Mouse (Mus musculus) cerebellum, adult 8-10 months (tissue): ENCODE results near the gene Disc1.

ENCODE experiments used
- DNase-seq: peaks from one replicate; pipeline ENCODE4 v3.0.0; 2022

Disc1 gene

DNA sequence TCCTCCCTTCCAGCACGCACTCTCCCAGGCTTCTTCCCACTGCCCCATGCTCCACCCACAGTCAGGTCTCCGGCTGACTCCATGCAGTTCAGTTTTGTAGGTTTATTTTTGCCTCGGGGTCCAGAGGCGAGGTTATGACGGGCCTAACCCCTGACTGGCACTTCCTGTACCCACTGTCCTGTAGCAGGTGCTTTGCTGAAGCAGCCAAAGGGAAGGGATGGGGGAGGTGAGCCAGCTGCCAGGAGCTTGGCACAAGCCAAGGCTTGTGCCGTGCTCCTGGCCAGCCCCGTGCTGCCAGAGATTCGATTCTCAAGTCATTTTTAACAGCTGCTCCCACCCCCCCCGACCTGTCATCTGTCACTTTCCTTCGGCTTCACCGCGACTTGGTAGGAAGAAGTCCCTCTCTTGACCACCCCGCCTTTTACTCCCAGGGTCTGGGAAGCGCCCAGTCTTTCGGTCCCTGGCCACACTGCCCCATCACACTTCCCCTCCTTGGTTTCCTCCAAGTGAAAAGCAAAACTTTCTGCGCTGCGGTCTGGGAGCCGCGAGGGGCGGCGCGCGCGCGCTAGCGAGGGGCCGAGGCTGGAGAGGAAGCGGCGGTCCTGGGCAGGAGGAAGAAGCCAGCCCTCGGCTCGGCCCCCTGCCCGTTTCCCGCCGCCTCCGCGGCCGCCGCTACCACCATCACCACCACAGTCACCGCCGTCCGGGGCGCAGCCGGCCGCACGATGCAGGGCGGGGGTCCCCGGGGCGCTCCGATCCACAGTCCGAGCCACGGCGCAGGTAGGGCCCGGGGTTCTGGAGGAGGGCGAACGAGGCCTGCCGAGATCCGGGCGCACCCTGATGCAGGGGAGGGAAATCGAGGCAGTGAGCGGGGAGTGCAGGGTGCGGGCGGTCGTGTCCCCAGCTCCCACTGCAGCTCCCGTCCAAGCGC lies at the start of gene Disc1:
Gene Disc1 (plus strand): TSS at position 691 of the 931 bp plus-strand sequence.
- DNase-seq, result no peak

DNA sequence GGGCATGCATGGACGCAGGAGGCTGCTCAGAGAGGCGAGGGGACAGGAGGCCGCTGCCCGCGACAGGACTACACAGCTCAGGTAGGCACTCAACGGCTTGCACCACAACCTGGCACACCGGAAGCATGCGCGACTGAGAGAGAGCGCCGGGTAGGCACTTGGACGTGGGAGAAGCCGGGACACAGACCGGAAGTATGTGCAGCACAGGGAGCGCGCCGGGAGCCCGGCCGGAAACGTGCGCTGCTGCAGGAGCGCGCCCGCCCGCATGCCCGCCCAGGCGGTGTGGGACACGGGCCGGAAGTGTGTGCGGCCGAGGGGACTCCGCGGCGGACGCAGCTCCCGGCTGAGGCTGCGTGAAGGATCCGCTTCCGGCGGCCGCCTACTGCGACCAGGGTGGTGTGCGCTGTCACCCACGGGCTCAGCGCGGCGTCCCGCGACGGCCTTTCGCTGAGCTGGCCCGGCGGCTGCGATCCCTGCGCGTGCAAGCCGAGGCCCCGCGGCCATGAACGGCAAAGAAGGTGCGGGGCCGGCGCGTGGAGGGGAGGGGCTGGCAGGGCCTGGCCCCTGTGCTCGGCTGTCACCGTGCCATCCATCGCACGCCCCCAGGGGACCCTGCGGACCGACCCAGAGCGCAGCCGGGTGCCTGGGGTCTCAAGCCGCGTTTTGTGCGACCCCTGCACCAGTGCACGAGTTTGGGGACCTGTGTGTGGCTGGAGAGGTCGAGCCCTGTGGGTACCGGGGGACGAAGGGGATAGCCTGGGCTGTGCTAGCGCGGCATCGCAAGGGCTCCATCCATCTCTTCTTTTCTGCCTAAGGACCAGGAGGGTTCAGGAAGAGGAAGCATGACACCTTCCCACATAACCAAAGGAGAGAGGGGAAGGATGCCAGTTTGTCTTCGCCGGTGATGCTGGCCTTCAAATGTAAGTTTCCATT lies 41.0 kb upstream of the Disc1 start, which contains the start of gene Tsnax:
Gene Tsnax (plus strand): TSS at position 303 of the 933 bp plus-strand sequence.
- peak; percentile 87 for DNase-seq

DNA sequence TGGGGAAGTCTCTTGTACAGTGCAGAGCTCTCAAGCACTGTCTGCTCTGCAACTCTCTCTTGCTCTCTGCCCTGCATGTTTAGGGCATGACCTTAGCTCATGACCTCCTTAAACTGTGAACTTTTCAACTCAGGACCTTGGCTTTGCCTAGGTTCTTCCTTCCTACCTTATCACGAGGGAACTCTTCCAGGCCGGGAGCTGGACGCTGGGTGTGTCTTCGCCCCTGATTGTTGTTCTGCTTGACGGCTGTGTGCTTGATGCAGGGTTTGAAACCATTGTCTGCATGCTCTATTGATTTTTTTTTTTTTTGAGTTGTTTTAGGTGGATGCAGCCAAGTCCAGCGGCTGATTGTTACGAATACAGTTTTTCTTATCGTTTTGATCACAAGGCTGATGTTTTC lies 29.9 kb upstream of the Disc1 start:
- no peak for DNase-seq

DNA sequence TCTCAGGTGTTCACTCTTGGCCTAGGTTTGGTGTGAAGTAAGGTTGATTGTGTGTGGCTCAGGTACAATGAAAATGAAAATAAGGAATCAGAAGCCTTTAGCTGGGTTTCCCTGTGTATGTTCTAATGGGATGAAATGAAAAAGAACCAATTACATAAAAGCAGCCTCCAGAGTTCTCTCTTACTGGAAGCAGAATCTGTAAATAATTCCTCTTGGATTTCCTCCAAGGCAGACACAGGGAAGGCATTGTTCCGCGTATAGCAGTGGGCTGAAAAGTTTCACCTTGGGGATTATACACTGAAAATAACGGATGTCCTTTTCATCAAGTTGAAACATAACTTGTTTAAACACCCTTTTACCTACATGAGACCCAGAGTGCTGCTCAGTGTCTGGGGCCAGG lies 26.8 kb upstream of the Disc1 start:
- DNase-seq, result no peak

DNA sequence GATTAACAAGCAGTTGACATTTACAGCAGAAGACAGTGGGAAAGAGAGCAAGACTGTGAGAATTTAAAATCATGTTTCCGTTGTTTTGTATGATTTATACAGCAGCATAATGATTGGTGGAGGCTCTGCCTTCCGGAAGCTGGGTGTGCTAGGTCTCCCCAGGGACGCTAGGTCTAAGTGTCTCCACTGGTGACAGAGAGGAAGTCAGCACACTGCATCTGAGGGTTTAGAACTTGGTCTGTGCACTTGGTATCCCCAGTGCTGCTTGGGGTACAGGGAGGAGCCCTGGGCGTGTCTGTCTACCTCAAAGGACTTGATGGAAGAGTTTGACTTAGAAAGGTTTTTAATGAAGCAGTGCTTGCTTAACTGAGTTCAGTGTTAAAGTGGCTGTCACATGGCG lies 25.2 kb upstream of the Disc1 start:
- no peak for DNase-seq

DNA sequence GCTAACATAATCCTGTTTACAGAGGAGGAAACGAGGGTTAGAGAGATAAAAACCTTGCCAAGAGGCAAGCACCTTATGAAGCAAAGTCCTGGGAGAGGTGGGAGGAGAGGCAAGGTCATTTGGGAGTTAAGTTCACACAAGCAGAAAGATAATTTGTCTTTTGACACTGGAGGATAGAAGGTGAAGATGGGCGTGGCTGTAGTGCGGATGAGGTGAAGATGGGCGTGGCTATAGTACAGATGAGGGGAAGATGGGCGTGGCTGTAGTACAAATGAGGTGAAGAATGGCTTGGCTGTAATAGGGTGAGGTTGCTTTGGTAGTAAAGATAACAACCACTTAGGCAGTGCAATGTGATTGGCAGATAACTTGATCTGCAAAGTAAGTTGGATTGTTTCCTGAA lies 22.7 kb upstream of the Disc1 start:
- no peak for DNase-seq

DNA sequence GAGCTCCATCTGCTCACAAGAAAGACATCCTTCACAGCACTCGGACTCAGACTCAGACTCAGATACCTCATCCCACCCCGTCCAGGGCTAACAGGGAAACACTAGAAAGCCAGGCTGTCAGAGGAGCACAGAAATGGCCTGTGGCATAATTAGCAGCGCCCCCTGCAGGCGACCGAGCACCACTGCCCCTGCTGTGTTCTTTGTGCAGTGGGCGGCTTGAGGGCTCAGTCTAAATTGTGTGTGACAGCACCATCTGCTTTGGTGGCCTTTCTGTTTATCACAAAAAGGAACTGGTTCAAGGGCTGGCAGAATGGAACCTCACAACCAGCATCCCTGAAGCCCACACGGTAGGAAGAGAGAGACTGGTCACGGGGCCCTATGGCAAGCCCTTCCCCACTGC lies 19.3 kb upstream of the Disc1 start:
- DNase-seq, result peak; percentile 82

DNA sequence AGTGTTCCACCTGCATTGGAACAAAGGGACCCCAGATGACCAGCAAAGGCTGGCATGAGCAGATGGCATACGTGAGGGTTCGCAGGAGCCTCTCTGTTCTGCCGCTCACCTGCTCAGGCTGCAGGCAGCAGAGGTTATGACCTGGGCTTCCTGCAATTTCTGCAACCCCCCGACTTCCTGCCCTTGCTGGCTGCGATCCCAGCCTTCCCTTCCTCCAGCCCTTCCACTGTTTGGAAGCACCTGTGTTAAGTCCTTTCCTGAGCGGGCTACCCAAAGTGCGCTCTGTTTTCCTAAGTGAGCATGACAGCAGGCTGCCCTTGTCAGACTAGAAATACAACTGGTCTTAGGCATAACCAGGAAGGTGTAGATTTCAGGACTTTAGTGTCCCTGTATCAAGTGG lies 16.9 kb upstream of the Disc1 start:
- DNase-seq, result no peak

DNA sequence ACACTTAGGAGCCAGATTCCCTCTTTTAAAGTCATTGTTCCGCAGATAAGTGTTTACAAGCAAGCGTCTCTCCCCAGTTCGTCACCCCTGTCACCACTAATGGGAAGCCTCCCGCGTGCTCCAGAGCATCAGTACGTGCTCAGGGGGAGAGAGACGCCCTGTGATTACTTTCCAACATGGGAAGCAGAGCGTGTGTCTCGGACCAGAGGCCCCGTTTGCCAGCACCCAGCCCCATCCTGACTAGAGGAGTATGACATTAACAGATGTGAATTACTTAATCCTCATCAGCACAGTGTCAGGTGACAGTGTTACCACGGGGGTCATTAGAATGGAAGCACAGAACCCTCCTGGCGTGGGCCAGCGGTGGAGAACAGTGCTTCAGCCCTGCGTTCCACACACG lies 15.3 kb upstream of the Disc1 start:
- no peak for DNase-seq

DNA sequence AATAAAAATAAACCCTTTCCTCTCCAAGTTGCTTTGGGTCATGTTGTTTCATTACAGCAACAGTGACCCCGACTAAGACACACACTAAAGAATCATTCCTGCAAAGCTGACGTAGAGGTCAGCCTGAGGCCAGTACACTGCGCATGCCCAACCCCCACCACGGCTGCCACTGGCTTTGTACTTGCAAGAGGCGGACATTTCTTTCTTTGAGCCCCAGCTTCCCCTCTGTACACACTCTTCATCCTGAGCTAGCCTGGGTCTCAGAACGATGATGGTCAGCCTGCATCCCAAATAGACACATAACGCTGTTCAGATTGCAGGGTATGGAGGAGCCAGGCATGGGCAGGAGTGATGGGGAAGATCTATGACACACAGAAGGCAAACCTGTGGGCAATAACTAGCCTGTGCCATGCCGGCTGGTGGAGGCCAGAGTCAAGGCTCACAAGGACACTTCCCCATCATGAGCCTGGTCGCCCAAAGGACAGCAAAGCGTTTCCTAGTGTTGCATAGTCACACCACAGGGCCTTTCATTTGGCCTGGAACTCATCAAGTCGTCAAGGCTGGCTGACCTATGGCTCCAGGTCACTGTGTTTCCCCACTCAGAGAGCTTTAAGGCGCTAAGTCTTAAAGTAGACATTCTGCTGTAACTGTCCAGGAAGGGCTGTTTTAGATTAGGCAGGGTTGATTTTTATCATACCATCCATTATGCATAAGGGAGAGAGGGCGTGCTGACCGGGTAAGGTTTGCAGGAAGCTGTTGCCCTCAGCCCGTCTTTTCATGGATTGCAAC lies 13.2 kb upstream of the Disc1 start:
- DNase-seq, result no peak

DNA sequence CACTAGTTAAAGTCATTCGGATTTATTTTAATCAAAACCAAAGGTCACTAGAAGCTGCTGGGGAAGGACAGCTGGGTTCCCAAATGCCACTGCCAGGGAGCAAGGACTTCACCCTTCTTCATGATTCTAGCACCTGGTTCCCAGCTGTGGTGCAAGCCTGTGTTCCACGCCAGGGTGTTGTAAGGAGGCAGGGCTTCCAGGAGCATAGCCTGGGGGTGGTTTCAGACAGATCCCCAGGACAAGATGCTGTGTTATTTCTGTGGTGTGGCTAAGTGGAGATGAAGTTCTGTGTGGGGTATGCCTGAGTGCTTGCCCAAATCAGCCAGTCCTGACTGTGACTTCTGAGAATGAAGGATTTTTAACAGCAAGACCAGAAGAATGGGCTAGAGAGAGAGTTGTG lies 12.5 kb upstream of the Disc1 start:
- DNase-seq, result no peak

DNA sequence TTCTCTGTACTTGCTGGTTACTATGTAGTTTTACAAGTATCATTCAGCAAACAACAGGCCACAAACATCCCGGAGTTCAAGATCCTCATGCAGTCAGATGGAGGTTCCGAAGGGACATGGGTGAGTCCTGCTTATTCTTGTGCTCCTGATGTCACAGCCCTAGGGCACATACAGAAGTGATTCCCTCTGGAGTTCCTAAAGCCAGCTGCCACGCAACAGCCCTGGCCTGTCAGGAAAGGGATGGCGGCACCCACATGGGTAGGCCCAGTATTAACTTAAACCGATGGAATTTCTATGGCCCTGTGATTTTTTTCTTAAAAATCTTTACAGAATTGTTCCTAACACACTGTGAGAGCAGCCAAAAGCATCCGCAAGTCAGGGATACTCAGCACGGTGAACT lies 10.6 kb upstream of the Disc1 start:
- DNase-seq, result no peak

DNA sequence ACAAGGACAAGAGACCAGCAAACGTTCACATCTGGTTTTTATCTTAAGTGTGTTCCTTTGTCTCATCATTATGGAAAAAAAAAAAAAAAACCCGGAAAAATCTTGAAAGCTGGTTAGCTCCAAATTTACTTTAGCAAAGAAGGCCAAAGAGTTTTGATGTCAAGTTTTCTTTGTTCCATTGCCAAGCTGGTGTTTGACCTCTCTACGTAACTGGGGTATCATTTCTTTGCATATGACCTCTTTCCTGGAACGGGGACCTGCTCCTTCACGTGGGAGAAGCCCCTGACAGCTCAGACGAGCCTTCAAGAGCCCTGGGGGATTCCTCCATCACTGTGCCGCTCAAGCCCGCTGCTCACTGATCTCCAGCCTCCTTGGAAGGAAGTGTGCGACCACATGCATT lies 10.1 kb upstream of the Disc1 start:
- no peak for DNase-seq

DNA sequence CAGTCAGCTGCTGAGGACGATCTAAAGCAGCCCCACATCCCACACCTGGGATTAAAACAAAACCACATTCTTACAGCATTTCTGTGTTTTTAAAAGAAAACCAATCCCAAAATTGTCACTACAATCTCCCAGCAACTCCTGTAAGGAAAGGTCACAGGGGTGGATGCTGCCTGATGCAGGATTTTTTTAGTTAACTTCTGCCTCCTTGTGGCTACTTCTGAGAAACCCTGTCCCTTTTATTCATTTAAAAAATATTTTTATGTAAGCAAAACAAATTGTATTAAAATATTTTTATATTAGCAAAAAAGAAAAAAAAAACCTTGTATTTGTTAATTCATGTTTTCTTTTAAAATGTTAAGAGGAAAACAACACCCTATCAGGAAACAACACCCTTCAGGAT lies 8.2 kb upstream of the Disc1 start:
- no peak for DNase-seq

DNA sequence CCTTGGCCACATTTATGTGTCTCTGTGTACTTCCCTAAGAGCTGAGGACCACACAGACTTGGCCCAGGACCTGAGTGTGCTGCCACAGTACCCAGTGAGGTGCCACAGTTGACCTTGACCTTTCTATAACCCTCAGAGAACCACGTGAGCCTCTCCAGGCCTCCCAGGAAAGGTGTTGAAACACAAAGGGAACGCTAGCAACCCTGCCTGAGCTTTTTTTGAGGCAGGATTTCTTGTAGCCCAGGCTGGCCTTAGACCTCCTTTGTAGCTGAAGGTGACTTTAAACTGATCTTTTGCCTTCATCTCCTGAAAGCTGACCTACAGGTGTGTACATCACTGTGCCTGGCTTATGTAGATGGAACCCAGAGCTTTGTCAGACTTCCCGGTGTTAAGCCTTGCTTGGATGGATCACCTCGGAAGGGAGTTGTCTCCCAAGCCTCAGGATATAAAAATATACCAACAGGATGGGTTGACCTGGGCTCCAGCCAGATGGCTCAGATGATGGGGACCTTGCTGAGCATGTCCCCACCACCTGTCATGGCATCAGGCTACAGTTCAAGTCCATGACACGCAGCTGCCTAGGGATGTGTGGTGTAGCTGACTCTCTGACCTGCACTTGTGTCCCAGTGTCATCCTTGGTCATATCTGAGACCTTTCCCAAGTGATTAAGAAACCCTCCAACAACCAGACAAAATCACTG lies 4.8 kb upstream of the Disc1 start:
- DNase-seq, result no peak

DNA sequence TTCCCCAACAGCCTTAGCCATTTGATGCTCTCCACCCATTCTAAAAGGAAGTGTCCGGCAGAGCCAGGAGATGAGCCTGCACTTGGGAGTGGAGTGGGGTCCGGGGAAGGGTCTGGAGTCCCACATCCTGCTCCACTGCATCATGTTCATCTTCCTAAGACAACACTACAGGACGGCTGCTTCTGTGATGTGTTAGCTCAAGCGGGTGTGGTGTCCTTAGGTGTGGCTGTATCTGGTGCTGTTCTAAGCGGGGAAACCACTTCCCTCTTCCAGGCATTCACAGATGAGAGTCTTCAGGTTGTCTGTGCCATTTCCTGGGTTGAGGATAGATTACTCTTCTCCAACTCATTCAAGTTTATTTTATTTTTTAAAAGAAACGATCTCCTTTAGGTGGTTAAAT lies 4.2 kb upstream of the Disc1 start:
- DNase-seq, result no peak

DNA sequence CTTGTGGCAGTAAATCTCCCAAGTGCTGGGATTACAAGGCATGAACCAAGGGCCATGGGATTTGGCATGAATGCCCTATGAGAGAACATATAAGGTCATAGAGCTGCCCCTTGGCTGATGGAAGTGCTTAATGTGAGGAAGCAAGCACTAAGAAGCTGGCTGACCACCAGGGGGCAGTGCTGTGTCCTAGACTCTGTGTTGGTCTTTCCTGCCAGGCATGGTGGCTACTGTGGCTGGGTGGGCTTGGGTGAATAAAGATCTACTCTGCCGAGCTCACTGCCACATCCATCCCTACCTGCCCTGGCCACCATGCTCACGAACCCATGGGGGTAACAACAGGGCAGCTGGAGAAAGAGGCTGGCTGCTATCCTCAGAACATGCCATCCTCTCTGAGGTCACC lies 2.0 kb upstream of the Disc1 start:
- peak; percentile 58 for DNase-seq

DNA sequence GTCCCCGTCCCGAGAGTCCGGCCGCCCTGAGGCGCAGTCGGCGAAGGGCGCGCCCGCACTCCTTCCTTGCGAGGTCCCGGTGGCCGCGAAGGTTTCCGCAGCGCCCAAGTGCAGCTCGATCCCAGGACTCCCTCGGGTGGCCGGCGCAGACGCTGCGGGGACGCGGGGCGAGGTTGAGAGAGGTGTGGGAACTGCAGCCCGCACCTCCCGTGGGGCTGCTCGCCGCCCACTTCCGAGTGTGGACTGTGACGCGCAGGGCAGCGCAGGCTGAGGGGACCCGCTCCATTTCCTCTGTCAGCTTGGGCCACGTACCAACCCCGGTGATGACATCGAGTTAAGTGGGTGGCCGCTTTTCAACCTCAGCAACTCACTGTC lies 428 bp downstream of the Disc1 start:
- DNase-seq, result no peak

DNA sequence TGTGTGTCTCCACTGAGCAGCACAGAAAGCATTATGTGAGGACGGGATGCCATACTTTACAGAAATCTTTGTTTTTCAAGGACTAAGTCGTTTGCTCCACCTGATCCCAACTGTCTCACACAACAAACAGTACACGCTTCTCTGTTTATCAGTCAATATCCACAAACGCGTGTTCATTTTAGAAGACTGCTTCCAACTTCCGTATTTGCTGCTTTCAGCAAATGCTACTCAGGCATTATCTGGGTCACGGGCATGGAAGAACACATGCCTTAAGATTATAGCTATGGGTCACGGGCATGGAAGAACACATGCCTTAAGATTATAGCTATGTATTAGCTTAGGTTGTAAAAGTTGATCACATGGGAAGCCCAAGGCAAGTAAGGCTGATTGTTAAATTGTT lies 6.9 kb downstream of the Disc1 start:
- no peak for DNase-seq

DNA sequence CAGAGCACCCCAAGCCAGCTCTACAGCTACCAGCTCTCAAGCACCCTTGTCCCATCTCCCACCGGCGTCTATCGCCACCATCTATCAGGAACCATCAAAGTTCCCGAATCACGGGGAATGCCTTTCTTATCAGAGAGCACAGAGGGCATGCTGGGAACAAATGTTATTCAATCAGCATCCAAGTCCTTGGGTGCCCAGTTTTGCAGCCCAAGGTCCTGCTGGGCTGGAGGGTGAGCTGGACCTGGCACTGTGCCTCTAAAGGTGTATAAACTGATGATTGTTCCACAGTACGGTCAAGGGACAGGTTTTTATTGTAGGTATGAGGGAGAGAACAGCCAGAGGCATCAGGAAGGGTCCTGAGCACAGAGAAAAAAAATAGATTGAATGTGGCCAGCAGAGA lies 11.6 kb downstream of the Disc1 start:
- DNase-seq, result no peak

DNA sequence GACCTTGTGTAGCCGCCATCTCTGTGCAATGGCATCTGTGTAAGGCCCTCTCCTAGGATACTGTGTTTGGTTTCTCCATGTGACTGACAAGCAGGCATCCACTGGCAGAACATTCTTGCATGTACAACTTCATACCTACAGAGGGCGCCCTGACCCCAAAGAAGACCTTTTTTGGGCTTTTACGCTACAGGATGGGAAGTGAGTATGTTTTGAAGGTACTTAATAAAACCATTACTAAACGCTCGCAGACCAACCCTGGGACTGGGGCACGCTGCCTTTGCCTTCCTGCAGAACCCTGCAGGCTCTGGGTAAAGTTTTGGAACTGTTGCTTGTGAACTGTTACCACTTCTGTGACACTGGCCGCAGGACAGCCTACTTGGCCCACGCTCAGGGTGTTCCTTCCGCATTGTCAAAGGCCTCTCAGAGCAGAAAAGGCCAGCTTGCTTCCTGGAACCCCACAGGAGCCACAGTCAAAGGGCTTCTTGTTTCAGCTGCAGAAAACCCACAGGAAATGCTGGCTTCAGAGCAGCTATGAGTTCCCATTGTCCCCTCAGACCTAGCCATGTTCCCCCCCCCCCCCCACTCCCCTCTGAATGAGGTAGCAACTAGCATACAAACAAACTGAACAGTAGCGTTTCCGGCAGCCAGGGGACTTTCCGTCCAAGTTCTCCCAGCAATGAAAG lies 13.1 kb downstream of the Disc1 start:
- DNase-seq, result peak; percentile 62

DNA sequence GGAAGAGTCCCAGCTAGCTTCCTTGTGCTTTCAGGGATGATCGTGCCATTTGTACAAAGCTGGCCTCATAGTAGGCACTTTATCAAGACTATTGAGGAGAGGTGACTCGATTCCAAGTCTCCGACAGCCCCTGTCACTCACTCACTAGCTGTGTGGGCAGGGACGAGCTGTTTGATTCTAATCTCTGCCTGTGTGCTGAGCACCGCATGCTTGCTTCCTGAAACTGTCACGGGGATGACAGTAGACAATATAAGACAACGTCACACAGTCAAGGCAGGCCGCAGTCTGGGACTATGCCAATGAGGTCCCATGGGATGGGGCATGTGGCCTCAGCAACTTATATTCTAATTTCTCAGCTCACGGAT lies 13.6 kb downstream of the Disc1 start:
- no peak for DNase-seq
